Mouse (Mus musculus): ENCODE measurements at regions not wholly inside any gene's neighbourhood (a gene's known extent, or its start where the extent isn't known, plus 50 kb on each side); places are given as distances from the start of the nearest gene placed in this dataset.

DNA sequence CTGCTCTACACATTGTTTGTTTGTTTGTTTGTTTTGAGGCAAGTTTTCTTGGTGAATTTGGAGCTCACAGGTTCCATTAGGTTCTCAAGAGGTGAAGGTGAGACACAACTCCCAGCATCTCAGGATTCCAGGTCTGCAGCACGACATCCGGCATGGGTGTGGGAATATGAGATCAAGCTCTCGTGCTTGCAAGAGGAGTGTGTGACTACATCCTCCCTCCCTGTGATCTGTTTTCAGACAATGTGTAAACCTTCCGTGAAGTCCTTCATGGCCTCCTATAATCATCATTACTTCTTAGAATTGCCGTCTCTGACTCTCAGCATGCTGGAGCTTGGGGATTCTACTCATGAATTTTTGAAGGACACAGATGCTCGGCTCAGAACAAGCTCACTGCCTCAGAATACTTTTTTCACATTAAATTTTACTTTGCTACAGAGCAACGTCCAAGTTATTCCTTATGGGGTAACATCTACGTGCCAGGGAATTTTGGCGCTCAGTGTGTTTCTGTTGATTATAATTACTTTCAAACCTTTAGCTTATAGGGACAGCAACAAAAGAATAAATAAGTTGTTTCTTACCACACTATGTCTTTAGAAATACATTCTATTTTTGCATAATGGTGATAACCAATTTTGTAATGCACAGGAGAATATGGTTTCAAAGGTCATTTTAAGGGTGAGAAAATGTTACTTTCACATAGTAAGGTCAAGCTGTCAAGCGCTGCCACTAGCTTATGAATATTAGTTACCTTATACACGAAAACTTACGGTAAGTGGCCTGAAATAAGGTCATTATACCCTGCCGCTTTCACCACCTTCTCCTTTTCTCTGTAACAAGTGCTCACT, 220.6 kb downstream of the Spry2 start:
- DNase-seq (ENCODE audit: low spot score) (no peak), ATAC-seq (ENCODE audit: extremely low read depth, insufficient number of reproducible peaks, low FRiP score, poor library complexity, severe bottlenecking) (no peak)
- Histone ChIP-seq H3K4me3 (ENCODE audit: low read depth, low read length) (no peak overlapping the region), H3K9me3 (replicated peaks) (peaks cover 55% of the 10 kb centered on the region), H3K36me3 (replicated peaks) (no peaks in the 10 kb centered on the region), H3K4me1 (ENCODE audit: insufficient read depth, low read depth, low read length) (no peaks in the 10 kb centered on the region), H3K27me3 (ENCODE audit: insufficient read depth, low read length) (no peaks in the 10 kb centered on the region)
- no peak for TF ChIP-seq GATA1 (IDR thresholded peaks at IDR 0.05; ENCODE audit: borderline replicate concordance, low read length)
- TF ChIP-seq TAL1 (conservative IDR thresholded peaks at IDR 0.05; ENCODE audit: low read depth, low read length): no peak

GRCm38 (mm10) chr14:105675006-105675405, 221.6 kb downstream of the Spry2 start:
- TF ChIP-seq GATA1 (IDR thresholded peaks at IDR 0.05; ENCODE audit: borderline replicate concordance, low read length) (no peak), CTCF (IDR thresholded peaks at IDR 0.05; ENCODE audit: low read depth, low read length) (no peak), TAL1 (conservative IDR thresholded peaks at IDR 0.05; ENCODE audit: low read depth, low read length) (no peak), GATA2 (IDR thresholded peaks at IDR 0.05; ENCODE audit: borderline replicate concordance, low read depth, low read length) (no peak), POLR2AphosphoS5 (IDR thresholded peaks at IDR 0.05; ENCODE audit: insufficient replicate concordance, low read depth, low read length) (no peak)
- Histone ChIP-seq H3K4me3 (ENCODE audit: low read depth, low read length) (no peak overlapping the region), H3K36me3 (replicated peaks) (no peaks in the 10 kb centered on the region), H3K27me3 (ENCODE audit: insufficient read depth, low read length) (no peaks in the 10 kb centered on the region), H3K9me3 (replicated peaks) (peaks cover 52% of the 10 kb centered on the region), H3K4me1 (ENCODE audit: insufficient read depth, low read depth, low read length) (no peaks in the 10 kb centered on the region)
- ATAC-seq (ENCODE audit: extremely low read depth, insufficient number of reproducible peaks, low FRiP score, poor library complexity, severe bottlenecking): no peak
- no peak for DNase-seq (ENCODE audit: low spot score)

DNA sequence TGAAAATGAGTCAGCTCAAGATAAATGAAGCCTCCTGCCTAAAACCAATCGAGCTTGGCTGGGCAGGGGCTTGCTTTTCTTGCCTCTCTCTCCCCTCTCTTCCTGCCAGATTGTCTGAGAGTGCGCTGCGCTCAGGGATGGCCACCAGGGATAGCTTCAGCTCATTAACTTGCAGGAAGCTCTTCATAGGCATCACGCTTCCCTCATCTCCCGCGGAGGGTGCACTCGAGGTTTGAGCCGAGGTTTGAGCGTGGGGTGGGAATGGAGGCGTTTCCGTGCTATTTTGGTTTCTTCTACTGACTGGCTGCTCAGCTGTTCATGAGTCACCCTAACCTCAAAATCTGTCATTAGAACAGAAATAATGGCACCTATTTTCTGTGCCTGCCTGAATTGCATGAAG, 227.7 kb downstream of the Spry2 start:
- Histone ChIP-seq H3K4me3 (ENCODE audit: low read depth, low read length) (no peak overlapping the region), H3K4me1 (ENCODE audit: insufficient read depth, low read depth, low read length) (no peaks in the 10 kb centered on the region), H3K9me3 (replicated peaks) (peaks cover 43% of the 10 kb centered on the region), H3K36me3 (replicated peaks) (no peaks in the 10 kb centered on the region), H3K27me3 (ENCODE audit: insufficient read depth, low read length) (no peaks in the 10 kb centered on the region)
- TF ChIP-seq CTCF (IDR thresholded peaks at IDR 0.05; ENCODE audit: low read depth, low read length): no peak
- TF ChIP-seq GATA2 (IDR thresholded peaks at IDR 0.05; ENCODE audit: borderline replicate concordance, low read depth, low read length): no peak
- no peak for TF ChIP-seq TAL1 (conservative IDR thresholded peaks at IDR 0.05; ENCODE audit: low read depth, low read length)
- no peak for TF ChIP-seq GATA1 (IDR thresholded peaks at IDR 0.05; ENCODE audit: borderline replicate concordance, low read length)
- no peak for TF ChIP-seq POLR2AphosphoS5 (IDR thresholded peaks at IDR 0.05; ENCODE audit: insufficient replicate concordance, low read depth, low read length)
- ATAC-seq (ENCODE audit: extremely low read depth, insufficient number of reproducible peaks, low FRiP score, poor library complexity, severe bottlenecking) (no peak), DNase-seq (ENCODE audit: low spot score) (no peak)

DNA sequence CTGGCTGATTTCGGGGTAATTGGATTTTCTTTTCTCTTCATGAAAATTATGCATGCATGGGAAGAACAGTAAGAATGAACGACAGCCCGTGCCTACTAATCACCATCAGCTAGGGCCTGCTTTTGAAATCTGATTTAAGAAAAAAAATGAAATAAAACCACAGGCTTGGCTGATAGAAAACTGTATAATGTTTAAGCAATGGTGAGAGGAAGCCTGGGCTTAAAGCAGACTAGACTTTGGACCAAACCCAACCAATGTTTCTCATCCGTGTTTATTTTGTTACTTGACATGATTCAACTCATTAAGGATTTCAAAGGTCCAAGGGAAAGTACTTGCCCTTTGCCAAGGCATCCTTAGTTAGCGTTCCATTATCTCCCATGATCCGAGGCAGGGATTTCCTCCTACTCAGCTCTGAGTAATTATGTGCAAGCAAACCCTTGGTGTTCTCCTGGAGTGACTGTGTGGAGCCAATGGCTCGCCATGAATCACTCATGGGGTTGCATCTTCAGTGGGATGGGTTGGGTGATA, 231.9 kb downstream of the Spry2 start:
- no peak for DNase-seq (ENCODE audit: low spot score)
- TF ChIP-seq GATA2 (IDR thresholded peaks at IDR 0.05; ENCODE audit: borderline replicate concordance, low read depth, low read length) (no peak), POLR2AphosphoS5 (IDR thresholded peaks at IDR 0.05; ENCODE audit: insufficient replicate concordance, low read depth, low read length) (no peak), TAL1 (conservative IDR thresholded peaks at IDR 0.05; ENCODE audit: low read depth, low read length) (no peak), CTCF (IDR thresholded peaks at IDR 0.05; ENCODE audit: low read depth, low read length) (no peak), GATA1 (IDR thresholded peaks at IDR 0.05; ENCODE audit: borderline replicate concordance, low read length) (no peak)
- no peaks in the 10 kb centered on the region for H3K27me3 ChIP-seq (ENCODE audit: insufficient read depth, low read length)
- H3K4me1 ChIP-seq (ENCODE audit: insufficient read depth, low read depth, low read length): no peaks in the 10 kb centered on the region
- no peak for ATAC-seq (ENCODE audit: extremely low read depth, insufficient number of reproducible peaks, low FRiP score, poor library complexity, severe bottlenecking)
- no peak overlapping the region for H3K4me3 ChIP-seq (ENCODE audit: low read depth, low read length)
- peaks cover 49% of the 10 kb centered on the region for H3K9me3 ChIP-seq (replicated peaks)
- no peaks in the 10 kb centered on the region for H3K36me3 ChIP-seq (replicated peaks)

GRCm38 (mm10) chr14:105663472-105663871, 233.1 kb downstream of the Spry2 start:
- no peak for TF ChIP-seq TAL1 (conservative IDR thresholded peaks at IDR 0.05; ENCODE audit: low read depth, low read length)
- TF ChIP-seq CTCF (IDR thresholded peaks at IDR 0.05; ENCODE audit: low read depth, low read length): no peak
- no peak for TF ChIP-seq POLR2AphosphoS5 (IDR thresholded peaks at IDR 0.05; ENCODE audit: insufficient replicate concordance, low read depth, low read length)
- TF ChIP-seq GATA2 (IDR thresholded peaks at IDR 0.05; ENCODE audit: borderline replicate concordance, low read depth, low read length): no peak
- no peak for TF ChIP-seq GATA1 (IDR thresholded peaks at IDR 0.05; ENCODE audit: borderline replicate concordance, low read length)
- DNase-seq (ENCODE audit: low spot score) (no peak), ATAC-seq (ENCODE audit: extremely low read depth, insufficient number of reproducible peaks, low FRiP score, poor library complexity, severe bottlenecking) (no peak)
- Histone ChIP-seq H3K4me3 (ENCODE audit: low read depth, low read length) (no peak overlapping the region), H3K4me1 (ENCODE audit: insufficient read depth, low read depth, low read length) (no peaks in the 10 kb centered on the region), H3K27me3 (ENCODE audit: insufficient read depth, low read length) (no peaks in the 10 kb centered on the region), H3K9me3 (replicated peaks) (peaks cover 50% of the 10 kb centered on the region), H3K36me3 (replicated peaks) (no peaks in the 10 kb centered on the region)

- no peaks in the 10 kb centered on the region for H3K4me1 ChIP-seq (ENCODE audit: insufficient read depth, low read depth, low read length)
- ATAC-seq (ENCODE audit: extremely low read depth, insufficient number of reproducible peaks, low FRiP score, poor library complexity, severe bottlenecking): no peak
- H3K27me3 ChIP-seq (ENCODE audit: insufficient read depth, low read length): no peaks in the 10 kb centered on the region
- TF ChIP-seq TAL1 (conservative IDR thresholded peaks at IDR 0.05; ENCODE audit: low read depth, low read length): no peak
- TF ChIP-seq CTCF (IDR thresholded peaks at IDR 0.05; ENCODE audit: low read depth, low read length): no peak
- no peak for TF ChIP-seq GATA1 (IDR thresholded peaks at IDR 0.05; ENCODE audit: borderline replicate concordance, low read length)
- TF ChIP-seq POLR2AphosphoS5 (IDR thresholded peaks at IDR 0.05; ENCODE audit: insufficient replicate concordance, low read depth, low read length): no peak
- no peak for TF ChIP-seq GATA2 (IDR thresholded peaks at IDR 0.05; ENCODE audit: borderline replicate concordance, low read depth, low read length)
- no peak for DNase-seq (ENCODE audit: low spot score)
- no peaks in the 10 kb centered on the region for H3K36me3 ChIP-seq (replicated peaks)
- H3K9me3 ChIP-seq (replicated peaks): peaks cover 49% of the 10 kb centered on the region
- H3K4me3 ChIP-seq (ENCODE audit: low read depth, low read length): no peak overlapping the region
These were observed 233.8 kb downstream of the Spry2 start for GRCm38 (mm10) chr14:105662839-105663238.
